Mouse (Mus musculus) left cerebral cortex, adult 18-20 months (tissue): ENCODE measurements around the gene Rpl35. TPM values are rescaled to one million over a fixed set of nuclear protein-coding genes. Genes with fewer than 3 reads are reported as not detected.

ENCODE experiments used
- DNase-seq, 2 experiments: peaks; one replicate each; pipeline ENCODE4 v3.0.0; 2021 to 2022; ENCODE audit warnings: low spot score in 2 of 2, mixed read lengths in 1 of 2
- total RNA-seq, 2 experiments: library from RNA; stranded (reverse); gene quantifications; 2 replicates each; pipeline ENCODE4 v1.2.3; 2021

The Rpl35 gene
- total RNA-seq, 2 experiments from 2014 or later, result 265 to 280 TPM

DNA sequence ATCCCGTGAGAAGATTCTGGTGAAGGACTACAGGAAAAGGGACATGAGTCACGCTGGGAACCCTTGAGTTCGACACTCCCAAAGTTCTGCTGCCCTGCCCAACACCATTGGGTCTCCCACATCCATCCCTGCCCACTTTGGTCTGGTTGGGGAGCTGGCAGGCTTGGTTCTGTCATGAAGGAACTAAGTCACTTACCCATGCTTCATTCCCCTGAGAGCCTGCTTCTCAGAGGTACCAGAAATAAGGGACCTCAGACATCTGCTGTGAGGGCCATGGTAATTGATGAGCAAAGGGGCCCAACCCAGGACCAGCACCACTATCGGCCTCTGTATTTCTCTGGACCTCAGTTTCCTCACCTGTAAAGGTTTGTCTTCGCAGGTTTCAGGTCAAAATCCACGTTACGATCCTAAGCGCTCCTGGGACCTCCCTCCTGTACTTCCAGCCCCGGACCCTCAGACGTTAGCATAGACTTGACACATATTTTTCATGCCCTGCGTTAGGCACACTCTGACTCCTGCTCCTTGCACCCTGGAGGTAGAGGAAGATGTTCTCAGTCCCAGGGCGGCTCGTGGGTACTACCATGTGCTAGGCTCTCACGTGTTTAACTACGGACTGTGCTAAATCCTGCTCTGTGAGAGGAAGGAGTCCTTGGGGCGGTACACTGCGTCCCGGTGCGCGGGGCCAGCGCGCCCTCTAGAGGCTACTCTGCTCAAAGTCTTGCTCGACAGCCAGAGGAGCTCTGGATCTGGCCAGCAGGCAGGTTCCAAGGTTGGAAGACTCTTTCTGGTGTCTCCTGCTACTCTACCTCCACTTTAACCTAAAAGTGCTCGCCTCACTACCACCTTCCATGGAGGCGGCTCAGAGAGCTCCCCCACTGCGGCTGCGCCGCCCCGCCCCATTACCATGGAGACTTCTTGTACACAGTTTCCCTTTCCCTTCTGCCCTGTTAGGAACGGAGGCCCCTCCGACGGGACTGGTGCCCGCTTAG is 7.7 kb downstream of the Rpl35 start, which contains the start of gene Wdr38:
Gene Wdr38 (plus strand): TSS at position 91 of the 989 bp plus-strand sequence.
- DNase-seq, result peak; percentile 92 to 93

DNA sequence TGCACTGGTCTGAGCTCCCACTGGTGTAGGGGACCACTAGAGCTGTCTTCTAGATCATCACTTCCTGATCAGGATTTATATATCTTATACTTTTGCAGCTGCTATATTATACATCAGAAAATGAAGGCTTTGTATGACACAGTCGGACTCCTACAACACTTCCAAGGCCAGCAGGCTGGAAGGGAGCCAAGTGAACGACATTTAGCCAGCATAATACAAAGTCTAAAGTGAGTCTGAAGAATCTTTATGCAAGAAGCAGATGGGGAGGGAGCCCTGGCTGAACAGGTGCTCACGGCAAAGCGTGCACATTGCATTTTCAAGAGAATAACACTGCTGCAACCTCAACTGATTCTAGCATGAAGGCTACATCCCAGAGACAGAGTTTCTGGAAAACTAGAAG is 13.0 kb downstream of the Rpl35 start:
- no peak for DNase-seq

DNA sequence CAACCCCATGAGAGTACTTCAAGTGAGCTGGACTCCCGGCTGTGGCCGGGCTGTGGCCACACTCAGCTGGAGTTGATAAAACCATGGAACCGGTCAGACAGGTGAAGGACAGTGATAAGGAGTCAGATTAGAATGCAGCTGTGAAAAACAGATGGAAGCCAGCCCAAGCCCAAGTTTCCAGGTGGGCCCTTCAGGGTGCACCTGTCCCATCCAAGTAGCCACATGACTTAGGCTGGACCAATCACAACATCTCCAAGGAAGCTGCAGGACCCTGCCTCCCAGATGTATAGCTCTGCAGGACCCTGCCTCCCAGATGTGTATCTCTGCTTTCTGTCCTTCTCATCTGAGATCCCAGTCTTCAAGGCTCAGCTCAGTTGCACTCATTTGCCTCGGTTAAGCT is 13.4 kb downstream of the Rpl35 start:
- no peak for DNase-seq

DNA sequence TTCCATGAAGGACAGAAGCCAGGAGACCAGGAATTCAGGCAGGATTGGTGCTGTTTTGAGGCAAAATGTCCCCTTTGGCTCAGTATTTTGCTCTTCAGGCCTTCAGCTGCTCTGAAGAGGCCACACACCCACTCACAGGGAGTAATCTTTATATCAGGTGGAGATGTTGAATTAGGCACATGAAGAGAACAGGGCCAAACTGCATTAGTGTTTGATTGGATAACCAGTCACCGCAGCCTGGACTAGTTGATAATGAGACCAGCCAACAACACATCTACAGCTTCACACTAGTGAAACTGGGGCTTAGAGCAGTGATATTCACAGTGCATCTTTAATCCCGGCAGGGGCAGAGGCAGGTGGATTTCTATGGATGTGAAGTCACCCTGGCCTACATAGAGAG is 16.5 kb downstream of the Rpl35 start:
- DNase-seq, result no peak

DNA sequence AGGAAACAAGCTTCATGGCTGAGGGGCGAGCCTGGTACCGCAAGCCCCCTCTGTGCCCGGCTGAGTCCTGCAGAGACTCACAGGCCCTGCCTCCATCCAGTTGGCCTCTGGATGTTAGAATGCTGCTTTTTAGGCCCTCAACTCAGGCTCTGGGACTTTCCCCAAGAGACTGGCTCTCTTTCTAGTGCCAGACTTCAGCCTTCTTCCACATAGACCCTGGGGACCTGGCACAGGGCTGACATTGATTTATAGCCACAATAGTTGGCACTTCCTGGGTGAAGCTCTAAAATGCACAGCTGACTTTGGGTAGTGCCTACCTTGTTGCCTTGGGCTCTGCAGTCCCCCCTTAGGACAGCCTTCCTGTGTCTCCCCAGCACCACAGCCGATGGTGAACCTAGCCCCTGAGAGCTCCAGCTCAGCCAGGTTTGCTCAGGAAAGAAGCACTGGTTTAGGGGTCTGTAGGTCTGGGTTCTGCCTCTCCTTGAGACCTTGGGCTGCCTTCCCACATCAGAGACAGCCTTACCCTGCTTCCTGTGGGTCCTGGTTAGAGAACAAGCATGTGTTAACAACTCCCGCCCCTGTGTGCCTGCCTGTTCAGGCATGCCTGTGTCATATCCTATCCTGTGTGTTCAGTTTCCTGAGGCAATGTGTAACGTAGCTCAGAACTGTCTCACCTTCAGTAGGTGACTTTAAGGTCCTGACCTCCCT is 17.5 kb downstream of the Rpl35 start:
- no peak for DNase-seq

DNA sequence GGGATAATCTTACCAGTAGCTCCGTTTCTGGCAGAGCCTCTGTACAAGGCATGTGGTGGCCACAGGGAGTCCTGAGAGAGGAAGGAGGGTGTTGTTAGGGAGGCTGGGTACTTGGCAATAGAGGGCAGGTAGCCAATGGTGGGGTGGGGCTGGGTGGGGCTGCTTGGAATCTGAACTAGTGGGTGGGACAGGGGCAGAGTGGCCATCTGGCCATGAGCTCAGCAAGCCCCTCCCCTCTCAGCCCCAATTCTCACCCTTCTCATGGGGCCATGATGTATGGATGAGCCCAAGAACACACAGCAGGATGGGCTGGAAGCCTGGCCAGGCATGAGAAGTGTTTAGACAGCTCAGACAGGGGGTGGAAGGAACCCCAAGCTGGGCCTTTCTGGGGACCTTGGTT is 18.1 kb downstream of the Rpl35 start:
- no peak for DNase-seq

DNA sequence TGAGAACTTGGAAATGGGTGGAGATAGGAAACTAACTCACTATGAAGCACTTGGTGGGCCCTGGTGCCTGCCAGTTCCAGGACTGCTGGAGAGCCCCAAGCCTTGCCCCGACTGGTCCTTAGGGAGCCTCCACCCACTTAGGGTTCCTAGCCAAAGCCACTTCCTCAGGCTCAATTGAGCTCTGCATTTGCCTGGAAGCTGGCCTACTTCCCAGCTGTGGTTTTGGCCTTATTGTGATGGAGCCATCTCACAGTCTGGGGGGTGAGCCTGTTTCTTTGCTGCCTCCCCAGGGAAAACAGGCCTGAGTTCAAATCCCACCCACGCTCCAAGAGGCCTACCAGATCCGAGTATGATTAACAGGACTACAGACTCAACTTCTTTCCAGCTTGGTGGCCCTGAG is 18.8 kb downstream of the Rpl35 start:
- no peak for DNase-seq

DNA sequence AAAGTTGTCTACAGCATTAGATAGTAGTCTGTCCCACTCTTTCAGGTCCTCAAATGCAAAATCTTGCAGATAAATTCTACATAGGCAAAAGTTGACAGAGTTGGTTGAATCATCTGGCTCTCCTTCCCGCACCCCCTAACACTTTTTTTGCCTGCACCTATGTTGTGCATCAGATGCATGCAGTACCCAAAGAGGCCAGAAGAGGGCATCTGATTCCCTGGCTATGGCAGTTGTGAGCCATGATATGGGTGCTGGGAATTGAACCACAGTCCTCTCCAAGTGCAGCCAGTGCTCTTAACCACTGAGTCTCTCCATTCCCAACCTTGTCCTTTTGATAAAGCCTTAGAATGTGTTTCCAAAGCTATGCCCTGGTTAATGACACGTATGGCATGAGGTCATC is 22.0 kb downstream of the Rpl35 start:
- DNase-seq, result no peak

DNA sequence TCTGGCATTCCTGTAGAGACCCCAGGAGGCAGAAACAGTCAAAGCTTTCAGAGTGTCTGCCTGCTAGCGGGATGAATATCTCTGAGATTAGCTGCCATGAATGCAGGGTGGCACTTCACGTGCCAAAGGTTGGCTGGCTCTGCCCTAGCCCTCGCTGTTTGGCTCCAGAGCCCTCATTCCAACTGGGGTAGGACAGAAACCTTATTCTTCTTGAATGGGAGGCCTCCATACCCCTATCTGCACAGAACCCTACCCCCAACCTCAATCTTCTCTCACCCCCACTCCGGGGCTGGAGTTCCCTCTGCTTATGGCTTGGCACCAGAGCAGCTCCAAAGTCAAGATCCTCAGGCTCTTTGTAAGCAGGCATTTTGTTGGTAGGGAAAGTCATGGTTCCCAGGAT is 27.6 kb downstream of the Rpl35 start:
- DNase-seq, result no peak

DNA sequence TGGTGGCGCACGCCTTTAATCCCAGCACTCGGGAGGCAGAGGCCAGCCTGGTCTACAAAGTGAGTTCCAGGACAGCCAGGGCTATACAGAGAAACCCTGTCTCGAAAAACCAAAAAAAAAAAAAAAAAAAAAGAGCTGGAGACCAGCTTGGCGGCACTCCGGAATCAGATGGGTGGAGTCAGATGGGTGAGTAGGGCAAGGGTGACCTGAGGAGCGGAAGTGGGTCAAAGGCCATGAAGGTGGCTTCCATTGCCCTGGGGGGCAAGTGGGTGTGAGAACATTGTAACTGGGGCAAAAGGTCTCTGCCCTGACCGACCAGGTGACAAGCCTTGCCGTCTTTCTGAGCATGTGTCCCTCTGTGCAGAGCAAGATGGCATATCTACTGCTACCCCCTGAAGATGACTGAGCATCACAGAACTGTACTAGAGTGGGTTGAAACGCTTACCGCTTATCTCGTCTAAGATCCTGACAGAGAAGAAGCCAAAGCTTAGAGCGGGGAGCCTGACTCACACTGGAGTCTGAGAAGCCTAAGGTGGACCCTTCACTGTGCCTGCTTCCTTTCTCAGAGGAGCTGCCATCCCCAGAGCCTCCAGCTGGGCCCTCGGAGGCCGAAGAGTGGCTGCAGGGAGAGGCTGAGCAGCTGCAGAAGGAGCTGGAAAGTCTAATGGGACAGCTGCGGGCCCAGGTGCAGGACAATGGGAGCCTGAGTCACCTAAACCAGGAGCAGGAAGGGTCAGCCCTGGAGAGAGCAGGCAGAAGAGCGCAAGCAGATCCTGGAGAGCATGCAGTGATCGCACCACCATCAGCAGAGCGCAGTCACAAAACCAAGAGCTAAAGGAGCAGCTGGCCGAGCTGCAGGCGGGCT is 29.3 kb downstream of the Rpl35 start:
- no peak for DNase-seq

DNA sequence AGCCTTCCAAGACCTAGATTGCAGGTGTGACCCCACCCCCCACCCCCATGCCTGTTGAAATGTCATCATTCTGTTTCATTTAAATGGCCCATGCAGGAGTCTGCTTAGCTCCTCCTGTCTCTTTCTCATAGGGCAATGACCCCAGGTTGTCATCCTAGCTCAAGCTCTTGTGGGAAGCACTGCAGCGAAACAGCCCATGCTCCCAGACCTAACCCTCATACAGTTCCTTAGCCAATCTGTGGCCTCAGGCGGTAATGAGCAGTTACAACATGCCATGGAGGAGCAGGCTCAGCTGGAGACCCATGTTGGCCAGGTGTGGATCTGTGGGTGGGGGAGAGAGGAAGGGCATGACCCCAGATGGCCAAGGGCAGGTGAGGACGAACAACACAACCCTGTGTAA is 30.2 kb downstream of the Rpl35 start:
- no peak for DNase-seq

DNA sequence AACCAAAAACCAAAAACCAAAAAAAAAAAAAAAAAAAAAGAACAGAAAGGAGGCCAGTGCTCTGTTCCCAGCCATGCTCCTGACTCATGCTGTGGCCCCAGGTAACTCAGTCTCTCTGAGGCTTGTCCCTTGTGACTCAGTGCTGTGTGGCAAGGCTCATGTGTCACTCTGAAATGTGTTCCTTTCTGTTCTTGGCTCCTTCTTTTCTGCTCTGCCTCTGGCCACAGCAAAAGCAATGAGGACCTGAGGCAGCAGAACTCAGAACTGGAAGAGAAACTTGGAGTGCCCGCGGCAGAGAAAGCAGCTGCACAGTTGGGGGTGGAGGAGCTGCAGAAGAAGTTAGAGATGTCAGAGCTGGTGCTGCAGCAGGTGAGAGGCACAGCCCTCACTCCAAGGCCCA is 31.3 kb downstream of the Rpl35 start:
- DNase-seq, result no peak

DNA sequence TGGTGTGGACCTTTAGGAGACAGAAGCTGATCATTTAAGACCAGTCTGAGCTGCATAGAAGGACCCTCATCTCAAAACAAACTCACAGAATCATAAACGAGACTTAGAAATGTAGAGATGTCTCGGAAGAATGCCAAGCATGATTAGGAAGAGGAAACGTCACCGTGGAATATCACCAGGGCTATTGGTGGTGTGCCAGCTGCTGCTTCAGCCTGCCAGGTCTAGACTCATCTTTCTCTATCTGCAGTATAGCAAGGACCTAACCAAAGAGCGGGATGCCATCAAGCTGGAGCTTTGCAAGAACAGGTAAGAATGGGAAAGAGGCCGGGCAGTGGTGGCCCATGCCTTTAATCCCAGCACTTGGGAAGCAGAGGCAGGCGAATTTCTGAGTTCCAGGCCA is 31.7 kb downstream of the Rpl35 start:
- no peak for DNase-seq

DNA sequence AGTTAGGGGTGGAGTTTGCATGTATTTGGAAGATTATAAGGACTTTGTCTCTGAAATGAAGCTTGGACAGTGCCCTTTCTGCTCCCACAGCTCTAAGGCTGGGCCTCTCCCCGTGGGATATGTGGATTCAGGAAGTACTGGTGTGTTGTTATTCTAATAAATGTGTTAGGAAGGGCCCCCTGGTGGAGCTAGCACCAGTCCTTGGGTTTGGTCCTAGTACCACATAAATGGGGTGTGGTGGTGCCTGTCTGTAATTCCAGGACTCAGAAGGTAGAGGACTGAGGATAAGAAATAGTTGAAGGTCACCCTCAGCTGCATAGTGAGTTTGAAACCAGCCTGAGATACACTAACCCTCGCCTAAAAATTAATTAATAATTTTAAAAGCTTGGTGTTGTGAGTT is 32.2 kb downstream of the Rpl35 start:
- DNase-seq, result no peak

DNA sequence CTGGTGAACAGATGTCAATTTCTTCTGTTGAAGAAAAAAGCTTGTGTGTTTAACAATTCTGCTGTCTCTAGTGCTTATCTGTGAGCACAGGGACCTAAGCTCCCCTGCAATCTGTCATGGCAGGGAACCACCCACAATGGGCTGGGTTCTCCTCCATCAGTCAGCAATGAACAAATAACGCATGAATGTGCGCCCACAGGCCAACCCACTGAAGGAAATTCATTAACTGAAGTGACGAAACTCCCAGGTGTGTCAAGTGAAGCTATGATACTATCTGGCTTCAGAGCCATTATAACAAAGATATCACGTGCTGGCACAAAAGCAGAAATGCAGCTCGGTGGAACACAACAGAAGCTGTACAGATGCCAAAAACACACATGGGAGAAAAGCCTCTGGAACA is 35.4 kb downstream of the Rpl35 start:
- DNase-seq, result no peak

DNA sequence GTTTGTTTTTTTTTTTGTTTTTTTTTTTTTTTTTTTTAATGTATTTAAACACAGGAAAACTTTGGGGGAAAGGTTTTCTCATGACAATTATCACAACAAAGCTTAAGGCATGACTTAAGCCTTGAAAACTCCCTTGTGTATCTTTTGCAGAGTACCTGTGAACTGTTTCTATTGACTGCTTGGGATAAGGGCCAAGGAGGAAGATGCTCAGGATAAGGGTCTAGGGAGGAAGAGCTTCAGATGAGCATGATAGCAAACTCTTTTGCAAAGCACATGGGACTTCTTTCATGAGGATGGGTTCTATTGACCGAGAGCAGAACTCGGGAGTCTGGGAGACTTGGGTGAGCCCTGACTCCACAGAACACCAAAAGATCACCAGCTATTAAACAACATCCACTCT is 35.8 kb downstream of the Rpl35 start:
- DNase-seq, result no peak

DNA sequence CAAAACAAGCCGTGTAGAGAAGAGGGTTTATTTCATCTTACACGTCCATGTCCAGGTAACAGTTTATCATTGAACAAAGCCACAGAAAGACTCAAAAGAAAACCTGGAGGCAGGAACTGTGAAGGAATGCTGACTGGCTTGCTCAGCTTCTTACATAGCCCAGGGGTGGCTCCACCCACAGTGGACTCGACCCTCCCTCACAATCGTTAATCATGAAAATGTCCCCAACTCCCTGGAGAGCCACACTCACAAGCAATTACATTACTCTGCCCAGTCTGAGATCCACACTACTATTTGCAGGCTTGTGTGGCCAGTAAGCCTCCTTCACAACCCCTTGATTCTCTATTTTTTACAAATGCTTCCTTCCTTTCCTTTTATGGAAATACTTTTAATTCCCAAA is 41.2 kb downstream of the Rpl35 start:
- no peak for DNase-seq

DNA sequence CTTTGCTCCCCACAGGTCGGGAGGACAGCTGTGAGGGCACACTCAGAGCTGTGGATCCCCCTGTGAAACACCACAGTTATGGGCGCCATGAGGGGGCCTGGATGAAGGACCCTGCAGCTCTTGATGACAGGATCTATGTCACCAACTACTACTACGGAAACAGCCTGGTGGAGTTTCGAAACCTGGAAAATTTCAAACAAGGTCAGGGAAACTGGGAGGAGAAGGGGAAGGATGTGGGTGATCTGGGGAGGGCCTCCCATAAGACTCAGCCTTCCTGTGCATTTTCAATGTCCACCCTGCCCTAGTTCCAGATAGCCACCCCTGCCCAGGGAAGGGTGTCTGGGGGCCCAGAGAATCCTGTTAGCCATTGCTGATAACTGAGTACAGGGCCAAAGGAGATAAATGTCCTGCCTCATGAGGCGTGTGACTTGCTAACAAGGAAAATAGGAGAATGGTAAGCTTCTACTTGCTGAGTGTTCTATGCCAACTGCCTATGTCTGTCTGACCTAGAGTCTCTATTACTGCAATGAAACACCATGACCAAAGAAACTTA is 47.7 kb downstream of the Rpl35 start:
- no peak for DNase-seq

DNA sequence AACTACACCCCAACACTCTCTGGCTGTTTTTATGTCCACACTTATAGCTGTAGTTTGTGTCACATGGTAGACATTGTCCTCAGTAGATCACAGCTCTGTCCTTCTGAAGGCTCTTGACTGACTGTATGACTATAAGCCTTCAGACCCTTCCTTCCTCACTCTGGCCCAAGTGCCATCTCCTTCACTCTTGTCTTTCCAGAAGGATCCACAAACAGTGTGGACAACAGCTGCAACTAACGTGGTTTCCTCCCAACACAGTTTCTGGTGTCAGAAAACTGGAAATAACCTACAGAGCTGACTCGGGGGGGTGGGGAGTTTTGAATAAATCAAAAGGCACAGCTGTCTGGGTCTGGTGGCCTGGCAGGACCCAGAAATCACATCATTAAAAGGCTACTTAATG is 49.4 kb downstream of the Rpl35 start:
- no peak for DNase-seq

DNA sequence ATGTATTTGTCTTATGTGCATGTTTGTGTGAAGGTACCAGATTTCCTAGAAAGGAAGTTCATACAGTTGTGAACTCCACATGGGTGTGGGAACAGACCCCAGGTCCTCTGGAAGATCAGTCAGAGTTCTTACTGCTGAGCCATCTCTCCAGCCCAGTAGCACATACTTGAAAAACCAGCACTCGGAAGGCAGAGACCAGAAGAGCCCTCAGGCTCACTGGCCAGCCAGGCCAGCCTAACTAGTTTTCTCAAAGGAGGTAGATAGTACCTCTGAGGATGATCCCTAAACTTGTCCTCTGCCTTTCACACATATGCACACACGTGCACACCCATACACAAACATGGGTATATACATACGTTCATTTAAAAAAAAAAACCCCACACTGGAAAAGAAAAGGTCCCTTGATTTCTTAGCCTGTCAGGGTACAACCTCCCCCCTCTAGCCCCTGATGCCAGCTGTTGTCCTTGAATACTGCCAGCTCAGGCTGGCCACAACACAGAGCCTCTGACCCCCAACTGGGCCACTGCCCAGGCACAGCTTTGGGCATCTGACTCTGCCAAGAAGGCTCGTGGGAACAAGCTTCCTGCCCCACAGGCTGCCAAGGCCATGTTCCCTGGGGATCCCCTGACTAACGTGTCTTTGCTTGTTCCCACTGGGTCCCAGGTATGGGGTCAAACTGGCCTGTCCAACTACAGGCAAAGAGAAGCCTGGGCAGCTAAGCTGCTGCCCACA is 52.1 kb downstream of the Rpl35 start:
- peak; percentile 25 to 48 for DNase-seq
